Mouse (Mus musculus): ENCODE measurements around the gene Ghr. TPM values are rescaled to one million over a fixed set of nuclear protein-coding genes. Genes with fewer than 3 reads are reported as not detected.

Gene Ghr
- total RNA-seq, 2 experiments from 2014 or later = 0.47 TPM; not detected in 1

DNA sequence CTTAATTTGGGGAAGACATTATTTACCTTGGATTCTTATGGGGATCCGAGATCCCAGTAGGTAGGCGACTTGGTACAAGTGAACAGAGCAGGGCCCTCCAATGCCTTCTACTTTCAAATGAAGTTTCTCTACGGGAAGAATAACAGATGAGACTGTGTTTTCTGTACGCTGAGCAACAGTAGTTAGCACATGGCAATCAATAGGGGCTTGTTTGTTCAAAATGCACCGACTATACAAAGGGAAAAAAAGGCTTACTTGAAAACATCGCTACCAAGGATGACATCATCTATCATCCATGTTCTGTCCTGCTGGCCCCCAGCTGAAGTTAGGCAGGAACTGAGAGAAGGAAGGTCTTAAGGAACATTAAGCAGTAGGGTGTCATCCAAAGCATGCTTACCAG is 315.0 kb downstream of the Ghr start, which contains the start of gene Selenop:
Gene Selenop, plus strand, starts transcription at position 301 of the 400 bp plus-strand sequence.
- ATAC-seq (replicated peaks; ENCODE audit: low FRiP score, low TSS enrichment, poor library complexity, severe bottlenecking) = no peak

Measured in megakaryocyte-erythroid progenitor cell, adult 5-6 weeks (primary cell).